Mouse (Mus musculus) CH12.LX (cell line): Measurements from ENCODE around the gene 1700122O11Rik.

Source experiments
- CTCF ChIP-seq, 2 experiments: IDR thresholded peaks in 1 of 2; conservative IDR thresholded peaks in 1 of 2; 2 replicates each; pipeline ENCODE4 v1.5.1; 2011 to 2012; ENCODE audit warnings: low read depth in 2 of 2, low read length in 2 of 2, improper control_type of control experiment in 1 of 2, inconsistent platforms in 1 of 2, mild to moderate bottlenecking in 1 of 2, moderate library complexity in 1 of 2
- E2F4 ChIP-seq: IDR thresholded peaks from 2 replicates; pipeline ENCODE4 v1.6.1; 2011; ENCODE audit warnings: low read depth, low read length, improper control_type of control experiment; ENCODE audit not compliant: insufficient replicate concordance
- EP300 ChIP-seq: IDR thresholded peaks from 2 replicates; pipeline ENCODE4 v1.6.1; 2011; ENCODE audit warnings: low read length, improper control_type of control experiment
- MAX ChIP-seq: IDR thresholded peaks from 2 replicates; pipeline ENCODE4 v1.6.1; 2011; ENCODE audit warnings: low read length, improper control_type of control experiment
- MEF2A ChIP-seq: IDR thresholded peaks from 2 replicates; pipeline ENCODE4 v1.6.1; 2014; ENCODE audit warnings: low read depth, mild to moderate bottlenecking, inconsistent platforms, low read length, improper control_type of control experiment, borderline replicate concordance
- NRF1 ChIP-seq: IDR thresholded peaks from 2 replicates; pipeline ENCODE4 v1.6.1; 2014; ENCODE audit warnings: low read depth, mild to moderate bottlenecking, inconsistent platforms, low read length, improper control_type of control experiment, moderate library complexity
- POLR2A ChIP-seq: IDR thresholded peaks from 2 replicates; pipeline ENCODE4 v1.6.1; 2011; ENCODE audit warnings: low read depth, mild to moderate bottlenecking, improper control_type of control experiment, low read length
- SIN3A ChIP-seq: IDR thresholded peaks from 2 replicates; pipeline ENCODE4 v1.6.1; 2012; ENCODE audit warnings: low read length, improper control_type of control experiment, inconsistent platforms
- SMC3 ChIP-seq: IDR thresholded peaks from 2 replicates; pipeline ENCODE4 v1.6.1; 2011; ENCODE audit warnings: low read depth, low read length, improper control_type of control experiment
- UBTF ChIP-seq: IDR thresholded peaks from 2 replicates; pipeline ENCODE4 v1.6.1; 2012; ENCODE audit warnings: low read depth, mild to moderate bottlenecking, inconsistent platforms, low read length, improper control_type of control experiment, moderate library complexity
- USF1 ChIP-seq: IDR thresholded peaks from 2 replicates; pipeline ENCODE4 v1.6.1; 2014; ENCODE audit warnings: low read depth, mild to moderate bottlenecking, inconsistent platforms, low read length, improper control_type of control experiment
- USF2 ChIP-seq: conservative IDR thresholded peaks from 2 replicates; pipeline ENCODE4 v1.6.1; 2011; ENCODE audit warnings: low read depth, low read length, improper control_type of control experiment

DNA sequence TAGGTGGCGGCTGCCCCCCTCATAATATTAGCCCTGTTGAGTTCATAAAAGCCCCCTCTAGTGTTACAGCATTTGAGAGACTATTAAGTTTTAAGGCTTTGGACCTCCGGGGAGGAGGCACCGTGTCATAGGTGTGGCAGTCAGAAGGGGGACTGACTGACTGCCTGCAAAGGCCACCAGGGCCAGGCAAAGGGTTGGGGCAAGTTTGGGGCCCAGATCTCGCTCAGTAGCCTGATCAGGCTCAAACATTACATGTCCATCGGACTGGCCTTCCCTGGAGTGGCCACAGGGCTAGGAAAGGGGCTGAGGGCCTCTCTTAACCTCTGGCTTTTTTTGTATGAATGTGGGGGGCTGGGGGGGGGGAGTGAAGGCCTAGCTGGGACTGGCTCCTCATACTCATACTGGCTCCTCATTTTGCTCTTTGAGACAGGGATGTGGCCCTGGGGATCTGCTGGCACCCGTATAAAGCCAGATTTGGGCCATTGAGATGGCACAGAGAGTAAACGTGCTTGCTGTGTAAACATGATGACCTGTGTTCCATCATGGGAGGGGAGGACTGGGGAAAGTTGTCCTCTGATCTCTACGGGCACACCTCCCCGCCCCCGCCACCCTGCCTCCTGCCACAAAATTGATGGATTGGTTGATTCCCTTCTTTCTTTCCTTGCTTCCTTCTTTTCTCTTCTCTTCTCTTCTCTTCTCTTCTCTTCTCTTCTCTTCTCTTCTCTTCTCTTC, 47.5 kb downstream of the 1700122O11Rik start:
- TF ChIP-seq EP300 (no peak), POLR2A (no peak), CTCF (conservative IDR thresholded peaks at IDR 0.05 in 1 of 2, IDR thresholded peaks at IDR 0.05 in 1 of 2; ENCODE audit: low read depth in 2 of 2, low read length in 2 of 2) (no peak), MAX (no peak), NRF1 (no peak), SMC3 (no peak), SIN3A (no peak), USF1 (no peak), UBTF (no peak), USF2 (no peak), MEF2A (no peak), E2F4 (no peak)
